Mouse (Mus musculus) MEL (cell line): ENCODE data around the gene Ankrd66. TPM values are rescaled to one million over a fixed set of nuclear protein-coding genes. Genes with fewer than 3 reads are reported as not detected.

ENCODE experiments used
- DNase-seq: peaks from one replicate; pipeline ENCODE4 v3.0.0; 2011; ENCODE audit warnings: low read depth, low spot score
- H3K27ac ChIP-seq: 2 replicates; pipeline ENCODE4 v1.5.1; 2012; ENCODE audit warnings: low read depth, mild to moderate bottlenecking, control low read depth, low read length, moderate library complexity; ENCODE audit not compliant: control insufficient read depth
- H3K27me3 ChIP-seq, 2 experiments: fragments of 150-350 bp in 1 of 2; sonication (generic) in 1 of 2; 2 replicates each; pipeline ENCODE4 v1.6.1; 2012; ENCODE audit warnings: low read length in 2 of 2, mild to moderate bottlenecking in 2 of 2, improper control_type of control experiment in 1 of 2, moderate library complexity in 1 of 2; ENCODE audit not compliant: insufficient read depth in 2 of 2, control insufficient read depth in 1 of 2
- H3K36me3 ChIP-seq, 2 experiments: 2 replicates each; pipeline ENCODE4 v1.6.1; 2012 to 2014; ENCODE audit warnings: low read length in 2 of 2, improper control_type of control experiment in 1 of 2, inconsistent platforms in 1 of 2, mild to moderate bottlenecking in 1 of 2; ENCODE audit not compliant: insufficient read depth in 2 of 2, control insufficient read depth in 1 of 2
- H3K4me1 ChIP-seq, 2 experiments: fragments of 150-350 bp in 1 of 2; sonication (generic) in 1 of 2; 2 replicates each; pipeline ENCODE4 v1.6.1; 2012; ENCODE audit warnings: low read length in 2 of 2, improper control_type of control experiment in 1 of 2, mild to moderate bottlenecking in 1 of 2; ENCODE audit not compliant: insufficient read depth in 2 of 2, control insufficient read depth in 1 of 2
- H3K4me3 ChIP-seq, 2 experiments: fragments of 150-350 bp in 1 of 2; sonication (generic) in 1 of 2; 2 replicates each; pipeline ENCODE4 v1.5.1; 2012; ENCODE audit warnings: low read depth in 2 of 2, low read length in 2 of 2, mild to moderate bottlenecking in 2 of 2, moderate library complexity in 2 of 2, control low read depth in 1 of 2, improper control_type of control experiment in 1 of 2; ENCODE audit not compliant: control insufficient read depth in 1 of 2, insufficient read depth in 1 of 2
- H3K79me2 ChIP-seq: 2 replicates; pipeline ENCODE4 v1.6.1; 2012; ENCODE audit warnings: mild to moderate bottlenecking, low read length, moderate library complexity; ENCODE audit not compliant: control insufficient read depth, poor library complexity, insufficient read depth
- H3K9ac ChIP-seq: 2 replicates; pipeline ENCODE4 v1.6.1; 2012; ENCODE audit warnings: low read depth, mild to moderate bottlenecking, control low read depth, low read length, moderate library complexity; ENCODE audit not compliant: control insufficient read depth, poor library complexity, severe bottlenecking
- H3K9me3 ChIP-seq: fragments of 150-350 bp; sonication (generic); replicated peaks from 2 replicates; pipeline ENCODE4 v1.6.1; 2012; ENCODE audit warnings: mild to moderate bottlenecking, low read length, improper control_type of control experiment, moderate library complexity; ENCODE audit not compliant: insufficient read depth
- CTCF ChIP-seq, 3 experiments: IDR thresholded peaks in 2 of 3; conservative IDR thresholded peaks in 1 of 3; 2 replicates each; pipeline ENCODE4 v1.5.1; 2011 to 2012; ENCODE audit warnings: low read length in 3 of 3, low read depth in 2 of 3, mild to moderate bottlenecking in 2 of 3, improper control_type of control experiment in 1 of 3, inconsistent platforms in 1 of 3, mixed read lengths in 1 of 3, moderate library complexity in 1 of 3; ENCODE audit not compliant: control insufficient read depth in 1 of 3, insufficient read depth in 1 of 3, poor library complexity in 1 of 3, severe bottlenecking in 1 of 3
- E2F4 ChIP-seq: IDR thresholded peaks from 2 replicates; pipeline ENCODE4 v1.6.1; 2011; ENCODE audit warnings: low read depth, low read length, improper control_type of control experiment, borderline replicate concordance
- EP300 ChIP-seq, 2 experiments: IDR thresholded peaks; 2 replicates each; pipeline ENCODE4 v1.6.1; 2011; ENCODE audit warnings: improper control_type of control experiment in 2 of 2, low read length in 2 of 2, low read depth in 1 of 2, mild to moderate bottlenecking in 1 of 2
- GABPA ChIP-seq: IDR thresholded peaks from 2 replicates; pipeline ENCODE4 v1.6.1; 2012; ENCODE audit warnings: low read depth, mild to moderate bottlenecking, inconsistent platforms, low read length, improper control_type of control experiment, moderate library complexity
- GATA1 ChIP-seq: IDR thresholded peaks from 2 replicates; pipeline ENCODE4 v1.6.1; 2011; ENCODE audit warnings: low read depth, low read length, improper control_type of control experiment
- HCFC1 ChIP-seq: IDR thresholded peaks from 2 replicates; pipeline ENCODE4 v1.6.1; 2012; ENCODE audit warnings: low read depth, mild to moderate bottlenecking, inconsistent platforms, low read length, improper control_type of control experiment, moderate library complexity
- KAT2A ChIP-seq: conservative IDR thresholded peaks from 2 replicates; pipeline ENCODE4 v1.6.1; 2012; ENCODE audit warnings: low read depth, low read length, improper control_type of control experiment, inconsistent platforms
- MAFK ChIP-seq: IDR thresholded peaks from 2 replicates; pipeline ENCODE4 v1.6.1; 2011; ENCODE audit warnings: low read depth, mild to moderate bottlenecking, low read length, improper control_type of control experiment, borderline replicate concordance
- MAZ ChIP-seq: IDR thresholded peaks from 2 replicates; pipeline ENCODE4 v1.6.1; 2012; ENCODE audit warnings: low read depth, mild to moderate bottlenecking, inconsistent platforms, low read length, improper control_type of control experiment
- MYC ChIP-seq: IDR thresholded peaks from 2 replicates; pipeline ENCODE4 v1.6.1; 2011; ENCODE audit warnings: low read depth, mild to moderate bottlenecking, low read length, improper control_type of control experiment, moderate library complexity
- NRF1 ChIP-seq: IDR thresholded peaks from 2 replicates; pipeline ENCODE4 v1.6.1; 2014; ENCODE audit warnings: low read depth, mild to moderate bottlenecking, inconsistent platforms, low read length, improper control_type of control experiment, moderate library complexity; ENCODE audit not compliant: poor library complexity, insufficient read depth, severe bottlenecking
- POLR2AphosphoS5 ChIP-seq: IDR thresholded peaks from 2 replicates; pipeline ENCODE4 v1.6.1; 2012; ENCODE audit warnings: low read depth, borderline replicate concordance, mild to moderate bottlenecking, inconsistent platforms, low read length, moderate library complexity, mixed read lengths
- RAD21 ChIP-seq: IDR thresholded peaks from 2 replicates; pipeline ENCODE4 v1.6.1; 2011; ENCODE audit warnings: mild to moderate bottlenecking, low read depth, low read length, improper control_type of control experiment
- RCOR1 ChIP-seq: IDR thresholded peaks from 2 replicates; pipeline ENCODE4 v1.6.1; 2012; ENCODE audit warnings: low read depth, mild to moderate bottlenecking, inconsistent platforms, low read length, improper control_type of control experiment
- TCF12 ChIP-seq: IDR thresholded peaks from 2 replicates; pipeline ENCODE4 v1.6.1; 2014; ENCODE audit warnings: low read depth, mild to moderate bottlenecking, inconsistent platforms, low read length, improper control_type of control experiment, moderate library complexity
- UBTF ChIP-seq: IDR thresholded peaks from 2 replicates; pipeline ENCODE4 v1.6.1; 2012; ENCODE audit warnings: low read depth, mild to moderate bottlenecking, inconsistent platforms, low read length, improper control_type of control experiment, moderate library complexity, borderline replicate concordance; ENCODE audit not compliant: insufficient read depth
- ZKSCAN1 ChIP-seq: IDR thresholded peaks from 2 replicates; pipeline ENCODE4 v1.6.1; 2012; ENCODE audit warnings: low read depth, mild to moderate bottlenecking, inconsistent platforms, low read length, improper control_type of control experiment, moderate library complexity
- ZNF384 ChIP-seq: IDR thresholded peaks from 2 replicates; pipeline ENCODE4 v1.6.1; 2012; ENCODE audit warnings: low read depth, mild to moderate bottlenecking, inconsistent platforms, low read length, improper control_type of control experiment
- polyA plus RNA-seq, 2 experiments: library from polyadenylated mRNA; stranded (reverse) in 1 of 2; unstranded in 1 of 2; fragments of >175 nt in 1 of 2; fragments of >200 nt in 1 of 2; gene quantifications; 2 replicates each; pipeline versions ENCODE4 v1.2.1 to v1.2.4; 2012; ENCODE audit warnings: low replicate concordance in 2 of 2, low read depth in 1 of 2; ENCODE audit not compliant: insufficient read length in 2 of 2, insufficient read depth in 1 of 2, missing spikeins in 1 of 2
- total RNA-seq: library from RNA; depleted of rRNA; stranded (reverse); fragments of 300-350 nt; gene quantifications from 2 replicates; pipeline ENCODE4 v1.2.3, GENCODE M21; 2012

Ankrd66 gene
- total and polyA plus RNA-seq, 3 experiments = not detected

GRCm38 (mm10) chr17:43580456-43580855, 37.0 kb upstream of the Ankrd66 start:
- no peak overlapping the region for H3K27ac ChIP-seq
- H3K4me1 ChIP-seq = no peaks in the 10 kb centered on the region
- H3K27me3 ChIP-seq = no peaks in the 10 kb centered on the region
- H3K9ac ChIP-seq = no peak overlapping the region
- no peak overlapping the region for H3K4me3 ChIP-seq
- DNase-seq = no peak
- TF ChIP-seq RAD21 (no peak), CTCF (IDR thresholded peaks at IDR 0.05 in 2 of 3, conservative IDR thresholded peaks at IDR 0.05 in 1 of 3; ENCODE audit: control insufficient read depth in 1 of 3, insufficient read depth in 1 of 3, low read depth in 2 of 3, low read length in 3 of 3, poor library complexity in 1 of 3, severe bottlenecking in 1 of 3) (no peak), UBTF (no peak), MYC (no peak), RCOR1 (no peak), ZNF384 (no peak), GABPA (no peak), MAZ (no peak), E2F4 (no peak), GATA1 (no peak), TCF12 (no peak), MAFK (no peak), POLR2AphosphoS5 (no peak), KAT2A (no peak)
- H3K79me2 ChIP-seq = no peaks in the 10 kb centered on the region
- no peaks in the 10 kb centered on the region for H3K36me3 ChIP-seq
- H3K9me3 ChIP-seq = no peaks in the 10 kb centered on the region

- no peak overlapping the region for H3K27ac ChIP-seq
- no peak for DNase-seq
- H3K36me3 ChIP-seq = no peaks in the 10 kb centered on the region
- no peak overlapping the region for H3K4me3 ChIP-seq
- TF ChIP-seq HCFC1 (no peak), EP300 (IDR thresholded peaks at IDR 0.05; ENCODE audit: low read depth in 1 of 2, low read length in 2 of 2) (no peak), CTCF (IDR thresholded peaks at IDR 0.05 in 2 of 3, conservative IDR thresholded peaks at IDR 0.05 in 1 of 3; ENCODE audit: control insufficient read depth in 1 of 3, insufficient read depth in 1 of 3, low read depth in 2 of 3, low read length in 3 of 3, poor library complexity in 1 of 3, severe bottlenecking in 1 of 3) (no peak), ZKSCAN1 (no peak), E2F4 (no peak), NRF1 (no peak), TCF12 (no peak)
- H3K4me1 ChIP-seq = no peaks in the 10 kb centered on the region
- H3K9me3 ChIP-seq = no peaks in the 10 kb centered on the region
- H3K79me2 ChIP-seq = no peaks in the 10 kb centered on the region
- no peak overlapping the region for H3K9ac ChIP-seq
- no peaks in the 10 kb centered on the region for H3K27me3 ChIP-seq
Observed at GRCm38 (mm10) chr17:43573624-43574073, 30.2 kb upstream of the Ankrd66 start.
